Mouse (Mus musculus) adrenal gland, postnatal 4 days (tissue): ENCODE results near the gene Slc4a4. TPM values are rescaled to one million over a fixed set of nuclear protein-coding genes. Genes with fewer than 3 reads are reported as not detected.

ENCODE experiments used
- DNase-seq, 2 experiments: peaks; one replicate each; pipeline ENCODE4 v3.0.0; 2021 to 2022; ENCODE audit warnings: low spot score in 2 of 2, mixed read lengths in 2 of 2
- total RNA-seq, 2 experiments: library from RNA; stranded (reverse); gene quantifications; 2 replicates each; pipeline ENCODE4 v1.2.3; 2021

Gene Slc4a4
- total RNA-seq, 2 experiments from 2014 or later, result 23.3 to 45.1 TPM

DNA sequence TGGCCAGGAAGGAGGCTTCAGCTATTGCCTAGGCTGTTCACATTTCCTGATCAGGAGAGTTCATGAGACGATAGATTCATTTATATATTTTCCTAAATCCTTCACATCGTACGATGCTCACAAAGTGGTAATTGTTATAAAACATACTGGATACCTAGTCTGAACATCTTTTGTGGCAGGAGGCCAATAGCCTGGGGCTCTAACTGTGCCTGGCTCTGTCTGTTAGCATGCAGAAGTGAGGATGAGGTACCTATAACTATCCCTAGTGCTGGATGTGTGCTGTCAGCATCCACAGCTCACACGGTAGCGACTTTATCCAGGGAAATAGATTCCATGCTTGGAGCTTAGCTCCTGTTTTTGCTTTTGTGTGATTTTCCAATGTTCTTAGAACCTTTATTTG, 28.5 kb downstream of the Slc4a4 start:
- no peak for DNase-seq

DNA sequence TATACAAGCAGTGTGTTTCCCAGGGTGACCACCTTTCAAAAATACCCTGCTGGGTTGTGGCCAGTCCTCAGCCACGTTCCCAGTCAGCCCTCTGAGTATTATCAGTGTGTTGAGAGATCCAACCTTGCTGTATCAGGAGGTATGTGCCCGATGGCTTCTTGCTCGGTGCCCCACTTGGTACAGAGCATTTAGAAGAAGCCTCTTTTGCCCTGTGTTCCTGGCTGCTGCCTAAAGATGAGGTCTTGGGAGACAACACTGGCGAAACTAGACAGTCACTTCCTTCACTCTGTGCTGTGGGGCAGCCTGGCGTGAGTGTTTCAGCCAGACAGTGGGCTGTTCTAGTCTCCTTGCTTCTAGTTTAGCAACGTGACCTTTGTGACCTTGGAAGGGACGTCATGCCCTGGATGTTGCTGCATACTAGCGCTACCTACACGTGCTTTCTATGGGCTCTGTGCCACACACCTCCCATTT, 29.9 kb downstream of the Slc4a4 start:
- DNase-seq, result no peak

DNA sequence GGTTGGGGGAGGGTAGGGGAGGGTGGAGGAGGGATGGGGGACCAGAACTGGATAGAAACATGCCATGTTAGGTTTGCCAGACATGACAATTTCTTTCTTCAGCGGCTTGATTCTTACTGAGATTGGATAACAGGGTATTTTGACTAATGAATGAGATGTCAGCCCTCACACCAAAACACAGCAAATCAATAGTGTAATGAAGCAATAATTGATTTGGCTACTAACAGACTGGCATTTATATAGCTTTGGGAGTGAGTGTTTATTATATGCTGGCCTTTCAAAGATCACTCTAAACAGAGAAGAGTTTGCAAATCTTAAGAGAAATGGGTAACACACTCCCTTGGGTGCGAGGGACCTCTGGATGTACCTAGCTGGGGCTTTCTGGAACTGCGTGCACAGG, 30.6 kb downstream of the Slc4a4 start:
- DNase-seq, result no peak

DNA sequence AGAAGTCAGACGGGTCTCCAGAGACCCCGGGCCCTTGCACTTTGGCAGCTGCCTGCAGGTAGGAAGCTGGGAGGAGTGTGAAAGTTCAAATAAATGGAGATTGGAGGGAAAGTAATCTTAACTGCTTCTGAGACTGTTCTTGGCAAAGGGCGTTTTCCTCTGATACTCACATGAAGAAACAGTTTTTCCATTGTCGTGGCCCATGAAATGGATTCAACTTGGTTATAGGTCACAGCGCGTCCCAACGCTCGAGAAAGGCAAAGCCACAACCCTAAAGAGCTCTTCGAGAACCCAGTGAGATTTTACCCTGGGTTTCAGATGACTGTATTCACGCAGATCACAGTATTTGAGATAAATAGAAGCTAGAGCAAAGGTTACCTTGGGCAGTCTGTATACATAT, 31.0 kb downstream of the Slc4a4 start:
- DNase-seq, result no peak

DNA sequence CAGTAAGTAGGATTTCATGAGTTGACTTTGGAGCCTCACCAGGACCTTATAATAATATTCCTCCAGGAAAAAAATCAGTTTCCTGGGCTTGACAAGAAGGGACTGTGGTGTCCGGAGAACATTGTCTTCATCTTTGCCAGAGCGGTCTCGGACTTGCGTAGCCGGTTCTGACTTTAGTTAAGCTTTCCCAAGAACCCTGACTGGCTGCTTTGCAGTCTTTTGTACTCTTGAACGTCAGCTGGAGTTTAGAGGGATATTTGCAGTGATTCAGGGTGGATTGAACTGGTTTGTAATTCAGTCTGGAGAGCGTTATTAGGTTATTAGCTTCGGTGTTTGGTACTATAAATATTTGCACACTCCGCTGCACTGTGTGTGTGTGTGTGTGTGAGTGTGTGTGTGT, 31.9 kb downstream of the Slc4a4 start:
- no peak for DNase-seq

DNA sequence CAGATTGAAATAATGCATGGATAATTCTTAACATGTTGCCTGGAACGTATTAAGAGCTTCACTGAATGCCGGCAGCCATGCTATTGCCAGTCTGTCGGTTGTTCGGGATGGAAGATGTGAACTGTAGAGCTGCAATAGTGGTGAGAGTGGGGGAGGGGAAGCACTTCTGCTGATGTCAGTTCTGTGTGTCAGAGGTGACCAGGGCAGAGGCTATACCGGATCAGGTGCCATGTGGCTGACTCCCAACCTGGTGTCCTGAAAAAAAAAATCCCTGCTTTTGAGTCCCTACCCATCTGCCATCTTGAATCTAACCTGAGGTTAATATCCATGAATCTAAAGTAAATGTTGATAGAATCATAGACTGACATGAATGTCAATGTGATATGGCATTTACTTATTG, 39.0 kb downstream of the Slc4a4 start:
- DNase-seq, result no peak

DNA sequence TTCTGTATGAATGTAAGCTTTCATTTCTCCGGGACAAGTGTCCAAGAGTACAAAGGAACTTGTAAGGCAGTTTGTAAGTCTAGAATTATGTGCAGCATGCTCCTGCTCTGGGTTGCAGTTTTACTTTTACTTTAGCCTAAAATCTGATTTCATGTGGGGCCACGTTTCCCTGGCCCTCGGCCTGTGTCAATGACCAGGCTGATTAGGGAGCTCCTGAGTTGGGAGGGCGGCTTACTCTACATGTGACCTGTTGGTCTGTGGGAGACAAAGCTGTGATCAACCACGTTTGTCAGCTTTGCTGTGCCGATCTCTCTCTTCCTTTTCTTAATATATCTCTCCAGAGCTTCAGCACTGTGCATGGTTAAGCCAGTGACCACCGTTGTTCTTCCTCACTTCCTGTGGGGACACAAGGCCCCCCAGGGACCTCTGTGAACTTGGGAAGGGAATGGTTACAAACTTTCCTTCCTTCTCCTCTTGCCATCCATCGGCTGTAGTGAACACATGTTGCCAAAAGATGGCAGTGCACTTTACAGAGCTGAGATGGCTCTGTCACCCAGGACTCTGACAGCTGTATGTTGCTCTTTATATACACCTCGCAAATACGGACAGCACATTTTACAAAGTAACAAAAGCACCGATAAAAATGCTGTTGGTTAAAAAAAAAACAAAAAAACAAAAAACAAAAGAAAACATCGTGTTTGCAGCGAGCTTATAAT, 41.7 kb downstream of the Slc4a4 start:
- no peak for DNase-seq

DNA sequence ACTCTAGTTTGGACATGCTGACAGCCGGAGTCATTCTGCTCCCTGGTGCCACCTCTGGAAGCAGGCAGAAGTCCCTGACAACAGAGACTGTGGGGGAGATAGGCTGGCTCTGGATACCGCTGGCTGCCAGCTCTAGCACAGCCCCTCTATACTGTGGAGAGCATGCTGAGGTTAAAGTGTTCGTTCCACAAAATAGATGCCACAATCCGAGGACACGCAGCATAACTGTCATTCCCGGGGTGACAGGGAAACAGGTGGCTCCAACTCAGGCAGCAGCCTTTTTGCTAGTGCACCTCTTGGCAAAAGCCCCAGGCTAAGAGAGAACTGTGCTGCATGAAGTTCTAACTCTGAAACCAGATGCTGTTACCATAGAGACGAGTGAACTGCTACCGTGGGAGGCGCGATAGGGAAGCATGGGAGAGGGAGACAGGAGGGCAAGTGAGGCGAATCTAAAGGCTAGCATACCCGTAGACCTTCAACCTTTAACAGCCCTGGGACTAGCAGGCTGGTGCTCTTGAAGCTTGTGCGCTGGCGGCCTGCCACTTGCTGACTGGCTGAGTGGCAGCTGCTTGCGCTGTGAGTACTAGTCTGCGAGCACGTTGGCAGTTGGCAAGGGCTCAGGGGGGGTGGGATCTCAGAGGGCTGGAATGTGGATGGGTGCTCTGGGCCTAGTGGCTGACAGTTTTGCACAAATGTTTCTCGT, 42.9 kb downstream of the Slc4a4 start:
- peak in 1 of 2 experiments; percentile 30 for DNase-seq

DNA sequence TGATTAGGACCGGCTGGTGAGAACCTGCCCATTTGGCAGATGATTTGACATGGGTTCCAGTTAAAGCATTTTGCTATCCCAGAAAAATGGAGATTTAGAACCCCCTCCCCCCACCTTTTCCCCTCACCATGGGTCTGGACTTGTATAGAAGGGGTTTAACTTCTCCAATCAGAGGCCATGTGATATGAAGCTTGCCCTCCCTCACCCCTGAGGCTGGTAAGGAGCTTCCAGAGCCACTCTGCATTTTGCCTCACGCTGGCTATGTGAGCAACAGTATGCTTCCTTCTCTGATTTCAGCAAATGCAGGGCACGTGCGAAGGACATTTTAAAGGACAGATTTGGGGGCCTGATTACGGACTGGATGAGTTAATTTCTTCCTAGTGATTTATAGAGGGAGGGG, 43.5 kb downstream of the Slc4a4 start:
- no peak for DNase-seq

DNA sequence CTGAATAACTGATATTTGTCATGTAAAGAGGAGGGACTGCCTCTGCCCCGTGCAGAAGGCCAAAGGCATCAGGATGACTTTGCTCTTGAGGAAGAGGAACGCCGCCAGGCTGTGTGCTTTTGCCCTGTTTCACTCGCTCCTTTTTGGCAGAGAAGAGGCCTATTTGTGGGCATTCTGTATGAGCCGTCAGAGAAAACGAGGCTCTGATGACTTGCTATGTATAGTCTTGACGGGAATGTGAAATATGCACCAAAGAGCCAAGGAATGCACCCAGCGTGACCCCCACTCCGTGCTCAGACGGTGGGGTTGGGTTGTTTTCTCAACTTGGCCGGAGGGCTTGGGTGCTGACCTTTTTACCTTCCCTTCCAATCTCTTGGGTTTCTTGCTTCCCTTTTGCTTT, 44.0 kb downstream of the Slc4a4 start:
- DNase-seq, result no peak

DNA sequence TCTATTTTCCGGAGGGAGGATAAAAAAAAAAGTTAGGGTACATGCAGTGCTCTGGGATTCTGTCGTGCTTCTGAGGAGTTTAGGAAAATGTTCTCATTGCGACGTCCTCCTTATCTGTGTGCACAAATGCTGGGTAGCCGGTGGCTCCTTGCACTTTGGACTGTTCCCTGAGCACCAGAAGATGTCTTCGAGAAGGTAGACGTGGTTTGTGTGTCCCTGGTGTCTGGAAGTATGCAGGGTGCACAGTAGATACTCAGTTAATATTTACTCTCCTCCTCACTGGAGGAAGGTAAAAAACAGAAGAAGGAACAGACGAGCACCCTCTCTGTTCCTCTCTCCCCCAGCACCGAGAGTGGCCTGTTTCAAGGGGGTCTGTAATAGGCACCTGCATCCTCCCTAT, 44.6 kb downstream of the Slc4a4 start:
- no peak for DNase-seq

DNA sequence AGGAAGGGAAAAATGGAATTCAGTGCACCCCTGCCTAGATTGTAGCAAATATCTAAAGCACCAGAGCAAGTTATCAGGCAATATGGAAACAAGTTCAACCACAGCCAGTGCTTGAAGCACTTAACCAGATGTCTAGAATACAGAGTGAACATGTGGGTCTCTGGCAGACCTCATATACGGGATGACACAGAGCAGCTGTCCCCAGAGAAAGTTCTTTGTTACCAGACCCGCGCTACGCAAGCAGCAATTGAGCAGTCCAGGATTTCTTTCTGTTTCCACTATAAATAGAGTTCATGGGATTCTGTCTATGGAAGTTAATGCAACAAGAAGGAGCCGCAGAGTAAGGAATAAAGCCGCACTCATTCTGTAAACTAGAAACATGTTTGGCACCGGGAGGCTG, 46.8 kb downstream of the Slc4a4 start:
- DNase-seq, result no peak

DNA sequence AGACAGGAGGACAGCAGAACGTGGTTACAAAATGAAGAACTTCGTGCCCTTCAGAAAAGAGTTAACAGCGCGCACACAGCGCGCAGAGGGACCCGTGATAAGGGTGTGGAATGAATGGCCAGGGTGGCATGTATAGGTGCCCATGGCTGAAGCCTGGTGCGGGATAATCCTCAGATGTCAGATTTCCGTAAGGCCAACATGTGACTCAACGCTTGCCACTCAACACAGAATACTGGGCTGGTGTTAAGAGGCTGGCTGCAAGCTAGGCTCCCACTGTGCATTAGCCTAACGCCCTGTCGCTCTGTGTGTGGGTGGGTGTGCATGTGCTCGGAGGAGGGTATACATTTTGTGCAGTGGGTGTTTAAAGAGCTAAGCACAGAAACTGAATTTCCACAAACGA, 47.3 kb downstream of the Slc4a4 start:
- DNase-seq, result no peak

DNA sequence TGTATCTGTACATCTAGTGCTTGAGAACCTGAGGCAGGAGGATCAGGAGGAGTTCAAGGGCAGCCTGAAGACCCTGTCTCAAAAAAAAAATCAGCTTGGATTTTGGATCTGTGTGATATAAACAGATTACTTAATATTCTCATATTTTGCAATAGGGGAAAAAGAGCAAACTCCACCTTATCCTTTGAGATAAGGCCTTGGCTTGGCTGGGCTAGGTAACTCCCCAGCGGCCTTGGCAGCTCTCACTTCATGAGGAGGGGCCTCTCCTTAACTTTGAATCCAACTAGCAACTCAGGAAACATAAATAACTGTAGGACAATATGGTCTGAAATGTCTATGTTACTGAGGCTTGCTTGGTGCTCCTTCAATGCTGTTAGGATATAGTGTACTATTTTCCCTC, 51.6 kb downstream of the Slc4a4 start:
- no peak for DNase-seq

DNA sequence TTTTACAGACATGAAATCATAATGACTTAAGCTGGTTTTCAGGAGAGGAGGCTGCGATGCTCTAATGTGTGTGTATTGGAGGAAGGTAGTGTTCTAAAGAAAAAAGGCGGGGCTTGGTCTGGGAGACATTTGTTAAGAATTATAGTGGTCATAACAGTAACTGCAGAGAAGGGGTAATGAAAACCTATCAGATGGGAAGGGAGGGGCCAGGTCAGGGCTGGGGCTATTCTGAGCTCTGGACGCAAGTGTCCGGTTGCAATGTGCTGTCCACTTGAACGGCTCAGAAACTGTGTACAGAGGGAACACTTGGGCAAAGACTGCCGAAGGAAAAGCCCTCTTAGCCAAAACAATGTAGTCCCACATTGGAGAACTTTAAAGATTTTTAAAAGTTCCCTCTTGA, 52.5 kb downstream of the Slc4a4 start:
- no peak for DNase-seq

DNA sequence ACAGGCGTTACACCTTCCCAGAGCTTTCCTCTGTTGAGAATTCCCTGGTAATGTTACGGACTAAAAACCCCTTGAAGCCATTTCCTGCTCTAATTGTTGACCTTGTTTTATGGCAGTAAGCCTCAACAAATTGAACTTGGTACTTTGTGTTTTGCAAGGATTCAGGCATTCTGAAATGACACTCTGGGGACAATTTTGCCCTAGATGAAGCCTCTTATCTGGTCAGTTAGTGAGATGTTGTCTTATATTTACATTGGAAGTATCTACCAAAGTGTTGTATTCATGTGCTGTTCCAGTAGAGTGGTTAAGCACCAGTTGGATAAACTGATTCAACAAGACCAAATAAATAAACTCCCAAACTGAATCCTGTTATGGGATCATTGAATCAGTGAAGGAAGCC, 53.2 kb downstream of the Slc4a4 start:
- no peak for DNase-seq

DNA sequence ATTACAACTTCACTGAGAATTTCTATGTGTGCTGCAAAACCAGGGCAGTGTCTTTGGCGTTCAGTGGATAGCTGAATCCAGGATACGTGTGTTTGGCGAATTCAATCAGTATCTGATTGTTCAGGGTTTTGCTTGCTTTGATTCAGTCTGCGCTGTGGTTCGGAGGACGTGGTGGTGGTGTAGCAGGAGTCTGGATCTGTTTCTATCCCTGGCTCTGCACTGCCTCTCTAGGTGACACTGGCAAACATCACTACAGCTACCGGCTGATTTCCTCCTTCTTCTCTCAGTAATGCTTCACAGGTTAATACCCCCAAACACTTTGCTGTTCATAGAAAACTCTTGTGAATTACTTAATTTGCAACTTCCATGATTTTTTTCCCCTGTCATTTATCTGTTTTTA, 55.3 kb downstream of the Slc4a4 start:
- DNase-seq, result no peak

DNA sequence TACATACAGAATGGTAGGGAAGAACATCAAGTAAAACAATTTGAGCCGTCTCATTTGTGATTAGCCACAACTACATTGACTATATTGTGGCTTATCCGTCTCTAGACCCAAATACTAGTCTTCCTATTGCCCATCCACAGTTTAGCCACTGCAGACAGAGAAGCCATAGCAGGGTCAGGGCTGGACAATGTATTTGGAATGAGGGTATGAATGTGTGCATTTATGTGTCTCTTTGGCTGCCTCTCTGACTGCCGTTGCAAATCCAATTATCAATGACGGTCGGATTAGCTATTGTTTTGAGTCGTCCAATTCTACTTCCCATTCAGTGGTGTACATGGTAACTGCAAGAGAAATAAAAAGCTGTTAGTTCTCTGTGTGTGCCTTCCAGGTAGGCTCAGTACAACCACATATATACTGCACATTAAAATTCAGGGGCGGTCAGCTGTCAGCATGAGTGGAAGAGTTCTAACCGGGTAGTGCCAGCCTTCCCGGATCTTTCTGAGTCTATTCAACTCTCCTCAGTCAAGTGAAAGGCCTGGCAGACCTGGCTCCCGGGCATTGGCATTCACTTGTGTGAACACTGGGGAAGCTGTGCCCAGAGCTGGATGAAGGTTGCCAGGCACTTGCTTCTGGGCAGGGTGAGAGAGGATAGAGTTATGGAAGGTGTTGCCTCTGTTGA, 59.2 kb downstream of the Slc4a4 start:
- no peak for DNase-seq

DNA sequence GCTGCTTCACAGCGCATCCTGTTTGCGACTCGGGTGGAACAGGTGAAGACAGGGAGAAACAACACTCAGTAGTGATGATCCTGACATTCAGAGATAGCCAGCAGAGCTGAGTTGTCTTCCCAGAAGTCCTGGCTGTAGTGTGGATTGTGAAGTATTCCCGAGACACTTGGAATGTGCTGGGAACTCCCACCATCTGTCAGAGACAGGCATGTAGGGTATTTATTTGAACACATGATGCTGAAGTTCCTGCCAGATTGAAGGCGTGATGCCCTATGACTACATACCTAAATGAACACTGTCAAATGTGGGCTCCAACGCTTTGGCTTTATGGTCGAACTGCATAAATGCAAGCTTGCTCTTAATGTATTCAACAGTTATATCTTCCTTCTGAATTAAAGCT, 63.7 kb downstream of the Slc4a4 start:
- DNase-seq, result no peak

DNA sequence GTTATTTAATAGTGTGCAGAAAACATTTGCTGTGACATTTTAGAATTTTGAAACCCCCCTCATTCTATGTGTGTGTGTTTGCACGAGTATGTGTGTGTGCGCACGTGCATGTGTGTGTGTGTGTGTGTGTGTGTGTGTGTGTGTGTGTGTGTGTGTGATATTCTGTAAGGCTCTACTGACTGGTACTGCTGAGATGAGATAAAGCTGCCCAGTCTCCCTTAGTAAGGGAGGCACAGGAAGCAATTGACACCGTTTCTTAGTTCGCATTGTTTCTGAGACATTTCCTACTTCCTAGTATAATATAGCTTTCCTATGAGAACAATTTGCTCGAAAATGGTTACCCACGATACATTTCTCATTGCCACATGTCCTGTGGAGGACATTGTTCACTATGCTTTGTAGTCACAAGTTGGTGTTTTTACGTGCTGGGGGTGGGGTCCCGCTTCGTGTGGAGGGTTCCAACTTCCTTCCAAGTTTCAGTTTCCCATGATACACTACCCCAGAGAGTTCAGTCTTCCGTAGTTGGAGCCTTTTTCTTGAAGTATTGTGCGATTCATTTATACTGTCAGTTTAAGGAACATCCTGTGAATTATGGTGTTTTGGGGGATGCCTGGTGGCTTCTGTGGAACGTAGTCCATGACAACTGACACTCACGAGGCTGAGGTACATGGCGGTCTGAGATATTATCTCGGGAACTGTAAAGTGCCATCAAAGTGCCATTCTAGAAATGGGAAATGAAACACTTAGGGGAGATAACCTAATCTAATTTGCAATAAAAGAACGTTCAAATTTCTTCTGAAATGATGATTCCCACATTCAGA, 66.3 kb downstream of the Slc4a4 start:
- no peak for DNase-seq

DNA sequence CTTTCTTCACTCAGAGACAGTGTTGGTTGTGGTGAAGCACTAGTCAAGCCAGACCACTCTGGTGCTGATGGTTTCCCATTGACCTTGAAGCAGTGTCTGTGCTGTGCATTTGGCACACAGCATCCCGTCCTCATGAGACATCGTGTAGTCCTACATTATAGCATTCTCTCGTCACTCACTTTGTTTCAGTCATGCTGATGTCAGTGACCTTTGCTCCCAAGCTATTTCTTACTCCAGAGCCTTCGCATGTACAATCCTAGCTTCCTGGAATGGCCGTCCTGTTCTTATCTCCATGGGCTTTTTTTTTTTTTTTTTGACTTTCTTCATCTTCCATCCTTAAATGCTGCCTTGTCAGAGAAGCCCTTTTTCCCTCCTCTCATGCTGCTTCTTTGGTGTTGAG, 71.1 kb downstream of the Slc4a4 start:
- DNase-seq, result no peak

DNA sequence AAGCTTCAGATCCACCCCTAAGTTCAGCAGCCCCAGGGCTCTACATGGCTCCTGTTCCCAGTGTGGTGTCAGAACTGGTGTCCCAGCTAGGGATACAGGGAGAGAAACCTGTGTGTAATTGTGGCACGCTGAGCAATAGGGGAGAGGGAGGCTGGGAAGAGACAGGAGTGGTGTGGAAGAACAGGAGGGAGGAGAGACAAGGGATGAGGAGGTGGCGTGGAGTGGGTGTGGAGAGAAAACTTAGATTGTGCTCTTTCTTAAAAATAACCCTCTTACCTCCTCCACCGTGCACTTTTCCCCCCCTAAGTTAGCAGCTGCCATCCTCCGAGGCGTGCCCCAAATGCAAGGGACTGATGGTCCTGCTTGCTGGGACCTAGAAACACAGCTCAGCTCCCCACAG, 72.3 kb downstream of the Slc4a4 start:
- DNase-seq, result no peak
